Mouse (Mus musculus) cerebellum, adult 11 months (tissue): ENCODE measurements at regions not wholly inside any gene's neighbourhood (a gene's known extent, or its start where the extent isn't known, plus 50 kb on each side); places are given as distances from the start of the nearest gene placed in this dataset.
"Not testable (repeated sequence)": the region's sequence is repeated elsewhere in the genome, so short reads cannot be mapped to it uniquely, and the experiment has no call there.

ENCODE experiments used
- DNase-seq: peaks from one replicate; pipeline ENCODE4 v3.0.0; 2022

GRCm38 (mm10) chr5:50343681-50344080 lies 284.9 kb upstream of the Adgra3 start:
- no peak for DNase-seq

- no peak for DNase-seq
Observed at GRCm38 (mm10) chr5:50309491-50309890, 250.7 kb upstream of the Adgra3 start.

DNA sequence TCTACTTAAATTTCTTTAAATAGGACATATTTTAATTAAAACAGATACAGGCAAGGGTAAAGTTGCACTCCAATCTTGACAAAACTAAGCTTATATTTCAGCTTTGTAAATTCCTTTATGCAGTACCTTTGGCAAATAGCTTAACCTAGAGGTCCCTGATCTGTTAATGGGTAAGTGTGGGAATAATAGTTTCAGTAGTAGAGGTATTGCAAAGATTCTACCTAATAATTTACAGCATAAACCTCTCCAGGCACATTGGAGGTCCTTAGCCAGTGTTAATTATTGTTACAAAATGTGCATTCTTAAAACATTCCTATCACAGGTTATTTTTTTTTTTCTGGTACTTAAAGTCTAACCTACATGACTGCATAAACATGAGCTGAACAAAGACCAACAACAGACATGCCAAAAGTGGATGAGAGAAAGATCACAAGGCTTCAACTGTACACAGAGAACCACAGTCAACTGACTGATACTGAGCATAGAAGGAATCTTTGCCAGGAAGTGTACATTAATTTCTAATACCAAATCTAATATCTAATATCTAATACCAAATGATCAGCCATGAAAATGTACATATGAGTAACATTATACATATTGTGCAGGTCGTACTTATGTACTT lies 245.2 kb upstream of the Adgra3 start:
- no peak for DNase-seq

DNA sequence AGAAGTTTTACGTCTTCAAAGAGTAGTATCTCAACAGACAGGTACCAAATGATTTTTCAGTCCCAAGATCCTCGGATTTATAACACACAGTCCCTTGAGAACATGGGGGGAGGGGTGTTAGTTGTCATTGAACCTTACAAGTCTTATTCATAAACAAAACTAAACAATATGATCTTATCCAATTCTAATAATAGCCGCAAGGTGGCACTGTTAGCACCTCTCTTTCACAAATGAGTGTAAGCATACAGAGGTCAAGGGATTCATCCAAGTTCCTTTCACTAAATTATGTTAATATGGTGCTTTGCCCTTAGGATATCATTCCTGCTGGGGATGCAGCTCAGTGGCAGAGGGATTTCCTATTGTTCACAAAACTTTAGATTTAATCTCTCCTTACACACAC lies 235.0 kb upstream of the Adgra3 start:
- DNase-seq: no peak

DNA sequence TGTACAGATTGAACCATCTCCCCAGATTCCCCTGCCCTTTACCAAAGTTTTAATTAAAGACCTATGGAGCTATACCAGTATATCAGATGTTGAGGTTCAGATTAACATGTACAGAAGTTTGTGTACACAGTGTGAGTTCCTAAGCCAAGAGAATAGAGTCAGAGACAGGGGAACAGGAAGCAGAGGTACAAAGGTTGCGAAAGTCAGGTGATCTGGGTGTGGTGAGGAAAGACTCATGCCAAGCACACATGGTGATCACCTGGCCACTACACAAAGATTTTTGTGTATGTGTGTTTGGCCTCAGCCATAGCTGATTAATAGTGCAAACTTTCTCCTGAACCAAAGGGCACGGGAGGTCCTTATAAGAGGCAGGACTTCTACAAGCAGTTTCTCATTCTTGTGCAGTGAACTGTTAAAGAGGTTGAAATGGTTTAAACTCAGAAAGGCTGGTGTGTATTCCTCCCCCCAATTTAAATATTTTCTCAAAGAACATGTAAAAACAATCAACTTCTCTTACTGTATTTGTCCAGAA lies 232.1 kb upstream of the Adgra3 start:
- no peak for DNase-seq

GRCm38 (mm10) chr5:50260417-50260816 lies 201.6 kb upstream of the Adgra3 start:
- DNase-seq: no peak

GRCm38 (mm10) chr5:50258017-50258416 lies 199.2 kb upstream of the Adgra3 start:
- DNase-seq: no peak

GRCm38 (mm10) chr5:50234111-50234510 lies 175.3 kb upstream of the Adgra3 start:
- DNase-seq: no peak

DNA sequence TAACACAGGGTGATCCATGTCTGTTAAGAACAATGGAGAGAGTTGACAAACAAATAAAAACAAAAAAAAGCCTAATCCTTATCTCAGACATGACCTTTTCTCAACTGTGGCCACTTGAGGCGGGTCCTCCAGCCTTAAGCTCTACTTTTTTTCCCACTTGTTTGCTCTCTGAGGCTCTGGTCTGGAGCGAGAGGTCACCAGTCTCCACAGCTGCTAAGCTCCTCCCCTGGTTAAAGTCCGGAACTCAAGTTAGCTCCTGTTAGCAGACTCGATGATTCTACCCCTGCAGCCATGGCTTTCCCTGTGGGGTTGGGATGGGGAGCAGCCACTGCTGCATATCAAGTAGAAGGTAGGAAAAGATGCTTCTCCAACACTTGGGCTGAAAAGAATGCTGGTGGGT lies 158.2 kb upstream of the Adgra3 start:
- no peak for DNase-seq

DNA sequence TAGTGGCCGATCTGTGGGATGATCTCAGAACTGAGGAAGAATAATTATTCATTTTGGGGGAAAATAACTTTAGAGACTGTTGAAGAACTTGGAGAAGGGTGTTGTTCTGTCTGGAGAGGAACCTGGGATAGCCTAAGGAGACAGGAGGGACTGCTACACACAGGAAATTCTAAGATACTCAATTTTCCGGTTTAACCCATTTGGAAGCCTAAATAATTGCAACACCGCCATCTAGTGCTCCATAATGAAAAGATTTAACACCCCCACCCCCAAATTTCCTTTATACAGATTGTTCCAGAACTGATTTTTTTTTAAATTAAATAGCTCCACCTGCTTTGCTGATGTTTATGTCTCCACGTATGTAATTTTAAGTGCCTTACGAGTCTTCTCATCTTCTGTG lies 157.2 kb upstream of the Adgra3 start:
- DNase-seq: no peak

- no peak for DNase-seq
Observed at GRCm38 (mm10) chr5:50202307-50203010, 143.7 kb upstream of the Adgra3 start.

GRCm38 (mm10) chr5:50196423-50196822 lies 137.6 kb upstream of the Adgra3 start:
- DNase-seq: no peak

DNA sequence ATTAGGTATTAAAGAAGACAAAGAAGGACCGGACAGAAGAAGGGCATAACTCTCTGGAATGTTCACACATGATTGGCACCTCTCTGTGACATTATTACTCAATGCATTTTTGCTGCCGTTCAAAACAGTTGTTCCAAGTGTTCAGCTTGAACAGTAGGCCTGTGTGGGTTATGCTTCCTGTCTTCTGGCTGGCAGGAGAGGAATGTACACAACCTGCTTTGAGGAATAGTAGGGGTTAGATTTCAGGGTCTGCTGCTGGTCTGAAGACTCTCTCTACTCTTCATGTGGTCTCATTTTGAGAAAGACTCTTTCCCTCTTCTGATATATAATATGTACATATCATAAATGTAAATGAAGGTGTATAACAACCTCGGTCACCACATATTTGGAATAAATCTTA lies 137.2 kb upstream of the Adgra3 start:
- DNase-seq: no peak

GRCm38 (mm10) chr5:50189394-50189793 lies 130.6 kb upstream of the Adgra3 start:
- no peak for DNase-seq

DNA sequence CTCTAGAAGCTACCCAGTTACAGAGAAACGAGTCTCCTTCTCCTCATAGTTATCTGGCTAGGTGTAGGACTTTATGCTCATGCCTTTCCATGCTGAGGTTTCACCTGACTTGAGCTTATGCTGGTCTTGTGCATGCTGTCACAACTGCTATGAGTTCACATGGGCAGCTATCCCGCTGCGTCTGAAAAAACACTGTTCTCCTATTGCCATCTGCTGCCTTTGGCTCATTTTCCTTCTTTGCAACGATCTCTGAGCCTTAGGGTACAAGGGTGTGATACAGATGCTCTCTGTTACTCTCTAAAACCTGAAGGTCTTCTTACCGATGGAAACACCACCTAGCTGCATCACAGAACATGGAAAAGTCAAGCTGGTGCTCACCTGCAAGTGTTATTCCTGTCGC lies 123.9 kb upstream of the Adgra3 start:
- peak; percentile 43 for DNase-seq

DNA sequence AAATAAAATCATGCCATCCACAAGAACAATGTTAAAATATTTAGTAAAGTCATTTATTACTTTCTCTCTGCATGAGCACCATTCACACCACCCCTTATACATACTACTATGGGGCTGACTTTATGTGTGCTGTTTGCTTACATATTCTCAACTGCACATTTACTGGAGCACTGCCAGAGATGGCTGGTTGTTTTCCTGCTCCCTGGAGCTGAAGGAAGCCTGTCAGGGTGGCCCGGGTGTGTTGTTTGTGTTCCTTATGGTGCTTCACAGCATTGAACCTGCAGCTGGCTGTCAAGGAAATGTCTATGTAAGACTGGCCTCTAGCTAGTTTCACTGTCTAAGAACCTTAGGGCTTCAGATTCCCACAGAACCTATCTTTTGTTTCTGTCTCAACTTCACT lies 97.8 kb upstream of the Adgra3 start:
- DNase-seq: no peak

DNA sequence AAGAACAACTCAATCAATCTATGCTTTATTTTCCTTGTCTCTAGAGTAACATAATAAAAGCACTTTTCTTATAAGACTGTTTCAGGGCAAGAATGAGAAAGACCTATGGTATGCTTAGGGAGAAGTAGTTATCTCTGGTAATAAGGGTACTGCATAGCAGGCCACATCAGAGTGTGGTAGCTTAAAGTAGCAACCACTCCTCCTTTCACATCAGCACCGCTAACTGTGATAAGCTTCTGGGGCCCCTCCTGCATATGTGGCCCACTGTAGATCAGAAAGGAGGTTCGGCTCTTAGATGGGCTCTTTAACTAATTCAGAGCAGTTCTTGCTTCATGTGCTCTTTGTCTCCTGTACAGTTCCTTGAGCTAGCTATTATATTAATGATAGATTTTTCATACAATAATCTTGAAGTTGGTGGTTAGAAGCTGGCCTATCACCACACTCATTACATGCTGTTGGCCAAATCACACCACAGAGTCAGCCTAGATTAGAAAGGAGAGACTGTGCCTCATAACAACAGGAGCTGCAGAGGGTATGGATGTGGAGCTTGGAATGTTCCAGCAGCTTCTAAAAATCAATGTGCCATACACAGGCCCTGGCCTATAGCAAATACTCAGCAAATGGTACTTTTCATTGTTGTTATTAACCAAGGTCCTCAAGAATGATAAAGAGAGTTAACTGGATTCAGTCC lies 96.5 kb upstream of the Adgra3 start:
- not testable (repeated sequence) for DNase-seq

GRCm38 (mm10) chr5:50146926-50147325 lies 88.1 kb upstream of the Adgra3 start:
- DNase-seq: no peak

GRCm38 (mm10) chr5:50145458-50146083 lies 86.8 kb upstream of the Adgra3 start:
- no peak for DNase-seq

DNA sequence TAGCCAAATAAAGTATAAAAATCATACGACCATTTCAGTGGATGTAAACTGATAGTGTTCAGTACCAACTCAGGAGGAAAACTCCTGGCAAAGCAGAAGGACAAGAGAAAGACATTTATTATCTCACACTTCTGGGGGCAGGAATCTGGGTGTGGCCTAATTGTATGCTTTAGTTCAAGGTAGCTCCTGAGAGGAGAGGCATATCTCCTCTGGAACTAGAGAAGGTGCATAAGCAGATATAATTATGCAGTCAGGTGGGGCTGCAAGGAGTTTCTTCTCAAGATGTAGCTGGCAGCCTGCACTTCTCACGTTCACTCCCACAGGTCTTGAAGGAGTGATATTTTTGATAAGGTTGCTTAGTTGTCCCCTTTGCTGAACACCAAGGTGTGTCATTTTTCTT lies 71.4 kb upstream of the Adgra3 start:
- DNase-seq: no peak

DNA sequence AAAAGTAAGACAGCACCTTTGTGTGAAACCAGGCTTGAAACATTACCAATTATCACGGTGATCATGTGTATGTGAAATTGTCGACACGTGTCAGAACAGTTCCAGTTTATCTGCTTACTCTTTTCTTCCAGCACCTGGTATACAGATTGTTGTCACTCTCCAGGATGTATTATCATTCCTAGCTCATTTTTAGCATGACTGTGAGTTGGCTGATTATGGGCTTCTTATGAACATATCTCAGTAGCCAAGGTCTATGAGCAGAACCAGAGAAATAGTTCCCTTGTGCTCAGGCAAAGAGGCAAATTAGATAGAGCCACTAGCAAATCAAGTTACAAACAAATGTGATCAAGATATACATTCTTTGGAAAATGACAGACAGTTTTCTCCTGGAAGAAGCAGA lies 70.2 kb upstream of the Adgra3 start:
- no peak for DNase-seq

GRCm38 (mm10) chr5:50126594-50126993 lies 67.8 kb upstream of the Adgra3 start:
- DNase-seq: no peak

DNA sequence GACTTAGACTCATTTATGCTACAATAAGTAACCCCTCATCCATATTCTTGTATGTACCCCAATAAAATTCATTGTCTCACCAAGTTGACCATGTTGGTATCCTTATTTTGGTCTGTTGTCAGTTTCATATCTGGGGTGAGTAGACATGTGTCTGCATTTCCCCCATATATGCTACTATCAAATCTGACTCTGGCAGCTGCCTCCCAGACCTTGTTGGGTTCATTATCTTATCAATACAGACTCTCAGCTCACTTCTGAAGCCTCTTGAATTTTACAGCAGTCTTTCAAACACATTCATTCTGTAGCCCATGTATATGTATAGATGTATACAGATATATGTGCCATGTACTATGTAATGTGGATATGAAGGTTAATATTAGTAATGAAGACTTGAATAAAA lies 67.4 kb upstream of the Adgra3 start:
- no peak for DNase-seq

DNA sequence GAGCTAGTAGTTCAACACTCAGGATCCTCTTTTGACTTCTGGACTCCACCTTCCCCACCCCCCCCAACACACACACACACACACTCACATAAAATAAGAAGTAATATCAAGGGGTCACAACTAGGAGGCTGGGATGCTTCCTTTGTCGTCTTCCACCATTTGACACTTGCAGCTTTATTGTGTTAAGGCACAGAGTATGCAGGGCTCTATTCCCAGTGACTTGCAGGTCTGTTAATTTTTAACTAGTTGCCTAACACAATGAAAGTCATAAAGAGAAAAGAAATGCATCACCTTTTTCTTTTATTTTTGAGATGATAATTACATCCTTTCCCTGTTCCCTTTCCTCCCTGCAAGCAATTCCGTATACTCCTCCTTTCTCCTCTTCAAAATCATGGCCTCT lies 66.9 kb upstream of the Adgra3 start:
- no peak for DNase-seq
